Mouse (Mus musculus) cerebellum, adult 9-10 months (tissue): ENCODE data around the gene Gclc.
A peak's percentile ranks its signal among the peaks of the same experiment; 100 is the strongest.

Source experiments
- DNase-seq: peaks from one replicate; pipeline ENCODE4 v3.0.0; 2022

Gene Gclc

GRCm38 (mm10) chr9:77753853-77754727 is at the start of gene Gclc:
TSS of gene Gclc (plus strand) at chr9:77754535.
- DNase-seq = peak; percentile 91

- DNase-seq = no peak
Observed at GRCm38 (mm10) chr9:77706515-77706914, 47.8 kb upstream of the Gclc start.

GRCm38 (mm10) chr9:77707433-77708139 is 46.7 kb upstream of the Gclc start:
- DNase-seq = no peak

- DNase-seq = no peak
Observed at GRCm38 (mm10) chr9:77708950-77709349, 45.4 kb upstream of the Gclc start.

- DNase-seq = no peak
Observed at GRCm38 (mm10) chr9:77711021-77711569, 43.2 kb upstream of the Gclc start.

GRCm38 (mm10) chr9:77712816-77713215 is 41.5 kb upstream of the Gclc start:
- no peak for DNase-seq

DNA sequence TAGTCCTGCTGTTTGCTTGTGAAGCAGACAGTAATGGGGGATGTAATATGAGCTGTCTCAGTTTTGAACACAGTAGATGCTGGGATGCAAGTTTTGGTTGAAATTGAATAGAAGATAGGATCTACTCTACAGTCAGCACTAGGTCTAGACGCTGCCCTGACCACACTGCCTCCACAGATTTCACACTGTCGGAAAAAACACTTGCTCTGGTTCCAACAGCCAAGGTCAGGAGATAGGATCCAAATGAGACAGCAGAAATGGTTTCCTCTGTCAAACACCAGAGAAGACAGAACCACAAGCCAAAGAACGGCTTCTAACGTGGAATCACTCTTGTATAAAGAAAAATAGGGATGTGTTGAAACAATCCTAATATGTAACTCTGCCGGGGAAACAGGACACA is 41.0 kb upstream of the Gclc start:
- no peak for DNase-seq

DNA sequence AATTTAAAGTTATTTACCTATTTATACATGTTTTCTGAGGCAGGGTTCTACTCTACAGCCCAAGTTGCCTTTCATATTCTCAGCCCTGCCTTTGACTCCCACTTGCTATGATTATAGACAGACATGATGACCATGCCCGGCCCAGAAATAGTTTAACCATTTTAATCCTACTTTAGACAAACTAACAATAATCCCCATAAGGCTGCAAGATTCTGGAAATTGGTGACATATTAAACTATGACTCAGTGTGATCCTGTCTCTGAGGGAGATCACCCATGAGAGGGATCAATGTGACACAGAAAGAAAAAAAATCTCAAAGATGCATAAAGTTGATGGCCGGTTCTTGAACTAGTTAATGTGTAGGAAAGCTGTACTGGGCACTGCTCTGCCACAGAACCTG is 39.1 kb upstream of the Gclc start:
- no peak for DNase-seq

GRCm38 (mm10) chr9:77716009-77716408 is 38.3 kb upstream of the Gclc start:
- DNase-seq = no peak

GRCm38 (mm10) chr9:77717831-77718435 is 36.4 kb upstream of the Gclc start:
- no peak for DNase-seq

- DNase-seq = no peak
Observed at GRCm38 (mm10) chr9:77718816-77719411, 35.4 kb upstream of the Gclc start.

GRCm38 (mm10) chr9:77719675-77720074 is 34.7 kb upstream of the Gclc start:
- DNase-seq = no peak

DNA sequence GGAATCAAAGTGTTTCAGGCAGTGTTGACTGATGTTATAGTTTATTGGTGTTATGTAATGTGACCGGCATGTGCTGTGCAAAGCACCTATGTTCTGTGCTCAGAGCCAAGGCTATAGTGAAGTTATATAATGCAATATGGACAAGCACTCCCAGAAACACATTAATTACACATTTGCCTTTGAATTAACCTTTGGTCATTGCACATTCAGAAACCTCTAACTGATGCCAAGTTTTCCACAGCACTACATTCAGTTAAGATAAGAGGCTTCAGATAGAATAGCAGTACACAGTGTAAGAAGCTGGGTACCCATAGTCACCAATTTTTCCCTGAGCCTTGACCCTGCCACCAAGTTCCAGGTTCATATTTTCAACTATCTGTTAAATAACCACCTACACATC is 32.0 kb upstream of the Gclc start:
- no peak for DNase-seq

- DNase-seq = no peak
Observed at GRCm38 (mm10) chr9:77724216-77724615, 30.1 kb upstream of the Gclc start.

- DNase-seq = no peak
Observed at GRCm38 (mm10) chr9:77725448-77725847, 28.9 kb upstream of the Gclc start.

DNA sequence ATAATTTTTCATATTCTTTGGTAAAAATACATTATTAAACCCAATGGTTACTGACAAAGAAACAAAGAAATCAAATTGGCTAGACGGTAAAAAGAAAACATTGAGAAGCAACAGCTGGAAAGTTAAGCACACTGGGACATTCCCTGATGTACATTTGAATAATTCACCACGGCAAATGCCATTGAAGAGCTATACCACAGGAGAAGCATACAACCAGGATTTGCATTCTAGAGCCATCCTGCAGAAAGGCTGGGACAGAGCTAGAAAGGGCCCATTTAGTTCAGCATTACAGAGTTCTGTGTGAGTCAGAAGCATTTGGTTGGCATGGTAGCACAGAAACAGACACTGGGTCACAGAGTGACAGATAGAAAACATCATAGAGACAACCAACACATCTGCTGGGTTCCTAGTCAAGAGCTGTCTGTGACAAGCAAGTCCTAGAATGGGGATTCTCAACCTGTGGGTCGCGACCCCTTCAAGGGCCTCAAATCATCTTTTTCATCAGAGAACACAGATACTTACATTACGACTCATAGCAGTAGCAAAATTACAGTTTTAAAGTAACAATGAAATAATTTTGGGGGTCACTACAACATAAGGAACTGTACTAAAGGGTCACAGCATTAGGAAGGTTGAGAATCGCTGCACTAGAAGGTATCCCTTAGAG is 28.2 kb upstream of the Gclc start:
- DNase-seq = no peak

DNA sequence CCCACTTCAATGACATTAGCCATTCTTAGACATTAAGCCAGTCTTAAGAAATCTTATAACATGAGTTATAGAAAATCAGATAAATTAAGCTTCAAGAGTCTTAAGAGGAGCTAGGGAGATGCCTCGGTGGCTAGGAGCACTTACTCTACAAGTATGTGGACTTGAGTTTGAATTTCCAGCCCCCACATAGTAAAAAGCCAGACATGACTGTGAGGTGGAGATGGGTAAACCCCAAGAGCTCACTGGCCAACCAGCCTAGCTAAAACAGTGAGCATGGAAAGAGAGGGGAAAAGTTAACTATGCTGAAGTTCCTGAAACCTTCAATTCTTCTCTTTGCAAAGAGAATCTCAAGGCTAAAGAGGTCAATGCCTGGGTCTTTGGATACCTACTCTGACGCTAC is 27.3 kb upstream of the Gclc start:
- no peak for DNase-seq

DNA sequence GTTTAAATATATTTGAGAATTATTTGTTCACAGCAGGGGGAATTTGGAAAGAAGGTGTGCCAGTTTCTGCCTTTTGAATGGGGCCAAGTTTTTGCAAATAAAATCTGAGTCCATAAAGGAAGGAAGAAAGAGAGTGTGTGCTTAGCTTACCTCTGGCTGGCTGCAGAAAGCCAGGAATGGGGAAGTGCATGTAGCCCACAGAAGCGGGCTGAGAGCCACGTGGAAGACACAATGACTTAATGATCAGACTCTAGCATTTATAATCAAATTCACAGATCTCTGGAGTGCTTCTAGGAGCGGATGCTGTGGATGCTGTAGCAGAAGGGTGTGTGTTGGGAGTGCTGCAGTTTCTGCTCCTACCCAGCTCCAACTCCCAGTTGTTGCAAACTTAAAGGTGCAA is 22.3 kb upstream of the Gclc start:
- no peak for DNase-seq

- no peak for DNase-seq
Observed at GRCm38 (mm10) chr9:77737298-77738041, 16.9 kb upstream of the Gclc start.

DNA sequence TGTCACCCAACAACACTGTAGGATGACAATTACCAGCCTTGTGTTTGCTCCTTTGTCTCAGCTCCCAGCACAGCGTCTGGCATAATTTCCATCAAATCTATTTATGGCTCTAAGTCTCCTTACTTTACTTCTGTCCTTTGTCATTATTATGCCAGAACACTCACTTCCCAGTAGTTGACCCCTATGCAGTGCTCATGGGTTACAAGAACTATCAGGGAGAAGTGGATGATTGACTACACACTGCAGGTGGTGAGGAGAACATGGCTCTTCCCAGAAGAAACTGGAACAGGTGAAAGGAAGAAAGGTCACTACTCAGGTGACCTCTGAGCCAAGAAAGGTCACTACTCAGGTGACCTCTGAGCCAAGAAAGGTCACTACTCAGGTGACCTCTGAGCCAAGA is 12.9 kb upstream of the Gclc start:
- DNase-seq = no peak

GRCm38 (mm10) chr9:77744798-77745197 is 9.5 kb upstream of the Gclc start:
- no peak for DNase-seq

- DNase-seq = no peak
Observed at GRCm38 (mm10) chr9:77746315-77746714, 8.0 kb upstream of the Gclc start.
